Mouse (Mus musculus) forebrain, embryonic 16.5 days (tissue): ENCODE results near the gene 2410004B18Rik. TPM values are rescaled to one million over a fixed set of nuclear protein-coding genes. Genes with fewer than 3 reads are reported as not detected.

Experiments
- ATAC-seq: fragments of 200-750 bp; cut with Nextera tagmentation; 2 replicates; pipeline ENCODE4 v1.8.0; 2017; ENCODE audit warnings: mild to moderate bottlenecking, moderate library complexity
- H3K27ac ChIP-seq: fragments of 300-500 bp; sonication (generic); 2 replicates; pipeline ENCODE4 v1.5.1; 2014; ENCODE audit warnings: low read length, control low read depth
- H3K27me3 ChIP-seq: fragments of 300-500 bp; sonication (generic); replicated peaks from 2 replicates; pipeline ENCODE4 v1.6.1; 2014; ENCODE audit warnings: low read length; ENCODE audit not compliant: control insufficient read depth, insufficient read depth
- H3K36me3 ChIP-seq: fragments of 300-500 bp; sonication (generic); 2 replicates; pipeline ENCODE4 v1.6.1; 2014; ENCODE audit not compliant: control insufficient read depth, insufficient read depth
- H3K4me1 ChIP-seq: fragments of 300-500 bp; sonication (generic); replicated peaks from 2 replicates; pipeline ENCODE4 v1.6.1; 2014; ENCODE audit warnings: low read length; ENCODE audit not compliant: control insufficient read depth, insufficient read depth
- H3K4me2 ChIP-seq: fragments of 300-500 bp; sonication (generic); 2 replicates; pipeline ENCODE4 v1.6.1; 2014; ENCODE audit warnings: mild to moderate bottlenecking, low read length, control low read depth
- H3K4me3 ChIP-seq: fragments of 300-500 bp; sonication (generic); replicated peaks from 2 replicates; pipeline ENCODE4 v1.5.1; 2014; ENCODE audit warnings: mild to moderate bottlenecking, low read length, control low read depth
- H3K9ac ChIP-seq: fragments of 300-500 bp; sonication (generic); replicated peaks from 2 replicates; pipeline ENCODE4 v1.6.1; 2014; ENCODE audit warnings: low read depth, low read length, control low read depth
- H3K9me3 ChIP-seq: fragments of 300-500 bp; sonication (generic); 2 replicates; pipeline ENCODE4 v1.6.1; 2016; ENCODE audit warnings: low read length; ENCODE audit not compliant: control insufficient read depth
- WGBS: fragments of 180-500 bp; shearing (Covaris S2); extraction: QIAGEN DNeasy Blood & Tissue Kit; methylation state at CpG from one replicate; pipeline ENCODE4 v1.1.7; 2014; 5-methylcytosine and 5-hydroxymethylcytosine counted together
- polyA plus RNA-seq: library from polyadenylated mRNA; unstranded; fragments of >200 nt; fragmentation: Nextera tagmentation; extraction: Ambion mirVana; gene quantifications from 2 replicates; pipeline ENCODE4 v1.2.1, GENCODE M21; 2015

Gene 2410004B18Rik
- polyA plus RNA-seq, 1 experiment from 2014 or later, result 75.8 TPM

DNA sequence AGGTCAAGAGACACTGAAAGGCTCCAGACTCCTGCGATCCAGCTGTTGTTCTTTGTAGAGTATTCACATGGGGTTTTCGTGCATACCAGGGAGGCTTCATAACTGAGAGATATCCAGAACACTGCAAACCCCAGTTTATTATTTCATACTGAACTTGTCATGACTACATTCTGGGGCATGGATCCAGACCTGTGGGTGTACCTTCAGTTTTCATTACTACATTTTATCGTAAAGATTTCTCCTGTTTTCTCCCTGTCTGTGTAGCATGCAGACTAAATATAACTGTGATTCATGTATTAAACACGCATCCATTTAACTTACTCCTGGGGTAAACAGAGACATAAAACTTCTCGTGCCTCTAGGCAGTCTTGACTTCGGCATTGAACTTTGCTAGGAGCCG, 37.2 kb downstream of the 2410004B18Rik start:
- no peak for ATAC-seq
- peaks cover 8% of the 10 kb centered on the region for H3K9me3 ChIP-seq
- no peak overlapping the region for H3K9ac ChIP-seq
- 97% methylated on average over 7 of the region's 7 CpGs for WGBS
- no peak overlapping the region for H3K27ac ChIP-seq
- no peaks in the 10 kb centered on the region for H3K27me3 ChIP-seq
- H3K4me3 ChIP-seq, result no peak overlapping the region
- no peaks in the 10 kb centered on the region; the same call in 1 of the 2 replicates for H3K36me3 ChIP-seq
- H3K4me1 ChIP-seq, result no peaks in the 10 kb centered on the region
- H3K4me2 ChIP-seq, result no peak overlapping the region

DNA sequence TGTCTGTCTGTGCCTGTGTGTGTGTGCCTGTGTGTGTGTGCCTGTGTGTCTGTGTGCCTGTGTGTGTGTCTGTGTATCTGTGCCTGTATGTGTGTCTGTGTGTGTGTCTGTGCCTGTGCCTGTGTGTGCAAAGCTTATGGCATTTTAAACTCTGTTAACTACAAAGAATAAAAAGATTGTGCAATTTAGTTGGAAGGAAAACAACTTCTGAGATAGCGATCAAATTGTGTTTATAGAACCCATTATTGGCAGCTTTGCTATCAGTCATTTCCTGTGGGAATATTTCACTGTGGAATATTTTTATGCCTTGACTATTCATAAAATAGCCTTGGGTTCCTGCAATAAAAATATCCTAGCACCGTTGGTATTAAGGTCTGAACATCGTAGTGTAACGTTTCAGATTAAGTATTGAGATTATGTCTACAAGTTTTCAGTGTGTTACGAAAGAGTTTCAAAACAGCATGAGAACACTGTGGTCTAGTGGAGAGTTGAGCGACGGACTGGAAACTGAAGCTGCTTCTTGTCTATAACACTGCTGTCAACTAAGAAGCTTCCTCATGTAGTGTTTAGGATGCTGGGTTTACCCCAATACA, 47.6 kb downstream of the 2410004B18Rik start:
- Histone ChIP-seq H3K4me1 (peaks cover 17% of the 10 kb centered on the region), H3K27me3 (peaks cover 4% of the 10 kb centered on the region; the same call in 1 of the 2 replicates), H3K36me3 (no peaks in the 10 kb centered on the region), H3K9me3 (no peaks in the 10 kb centered on the region), H3K9ac (no peak overlapping the region), H3K4me2 (no peak overlapping the region), H3K27ac (no peak overlapping the region), H3K4me3 (no peak overlapping the region)
- ATAC-seq, result no peak
- WGBS, result 94% methylated on average over 7 of the region's 7 CpGs

- Histone ChIP-seq H3K9ac (no peak overlapping the region), H3K4me3 (no peak overlapping the region), H3K9me3 (no peaks in the 10 kb centered on the region), H3K27ac (no peak overlapping the region), H3K4me2 (no peak overlapping the region), H3K4me1 (peaks cover 19% of the 10 kb centered on the region), H3K27me3 (peaks cover 4% of the 10 kb centered on the region; the same call in 1 of the 2 replicates), H3K36me3 (no peaks in the 10 kb centered on the region)
- ATAC-seq, result no peak
- 44% methylated on average over 6 of the region's 6 CpGs for WGBS
These were observed 48.6 kb downstream of the 2410004B18Rik start for GRCm38 (mm10) chr3:145986317-145987001.

- H3K4me1 ChIP-seq, result peaks cover 19% of the 10 kb centered on the region
- H3K36me3 ChIP-seq, result no peaks in the 10 kb centered on the region
- H3K4me3 ChIP-seq, result peak within 1 kb of the TSS; percentile 74
- H3K4me2 ChIP-seq, result peak within 1 kb of the TSS; percentile 63
- WGBS, result under 1% methylated on average over 62 of the region's 65 CpGs
- peaks cover 4% of the 10 kb centered on the region; the same call in 1 of the 2 replicates for H3K27me3 ChIP-seq
- H3K27ac ChIP-seq, result peak within 1 kb of the TSS; percentile 22; the same call in 1 of the 2 replicates
- peak within 1 kb of the TSS; percentile 71 for H3K9ac ChIP-seq
- no peaks in the 10 kb centered on the region for H3K9me3 ChIP-seq
- peak; percentile 91 for ATAC-seq
These were observed 49.6 kb downstream of the 2410004B18Rik start, which contains the start of gene Syde2 for GRCm38 (mm10) chr3:145987268-145987969. Gene Syde2 (plus strand): TSS chr3:145987870.

DNA sequence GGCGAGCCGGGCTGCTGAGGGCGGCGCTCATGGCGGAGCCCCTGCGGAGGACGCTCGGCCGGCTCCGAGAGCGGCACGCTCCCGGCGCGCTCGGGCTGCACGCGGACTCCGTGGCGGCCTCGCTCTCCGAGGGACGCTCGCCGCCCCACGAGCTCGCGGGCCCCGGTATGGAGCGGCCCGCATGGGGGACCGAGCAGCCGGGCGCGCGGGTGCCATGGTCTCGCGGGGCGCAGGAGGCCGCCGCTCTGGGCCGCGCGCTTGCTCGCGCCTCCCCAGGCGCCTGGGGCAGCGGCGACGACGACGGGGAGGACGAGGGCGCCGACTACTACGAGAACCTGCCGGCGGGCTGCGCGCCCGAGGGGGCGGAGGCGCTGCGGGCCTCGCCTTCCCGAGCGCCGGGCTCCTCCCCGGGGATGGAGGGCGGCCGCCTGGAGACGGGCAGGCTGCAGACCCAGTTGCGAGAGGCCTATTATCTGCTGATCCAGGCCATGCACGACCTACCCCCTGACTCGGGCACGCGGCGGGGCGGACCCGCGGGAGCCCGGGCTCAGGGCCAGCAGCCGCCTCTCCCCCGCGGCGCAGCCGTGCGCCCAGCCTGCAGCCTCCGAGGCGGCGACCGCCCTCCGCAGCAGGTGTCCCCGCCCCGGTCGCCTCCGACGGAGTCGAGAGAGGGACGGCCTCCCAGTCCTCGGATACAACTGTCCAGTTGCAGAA, 50.3 kb downstream of the 2410004B18Rik start:
- WGBS, result 0% methylated on average over 97 of the region's 101 CpGs
- peak overlapping the region; percentile 74 for H3K4me3 ChIP-seq
- H3K4me1 ChIP-seq, result peaks cover 19% of the 10 kb centered on the region
- no peaks in the 10 kb centered on the region for H3K36me3 ChIP-seq
- H3K4me2 ChIP-seq, result peak overlapping the region; percentile 63
- H3K27me3 ChIP-seq, result peaks cover 4% of the 10 kb centered on the region; the same call in 1 of the 2 replicates
- H3K9ac ChIP-seq, result peak overlapping the region; percentile 71
- H3K9me3 ChIP-seq, result no peaks in the 10 kb centered on the region
- H3K27ac ChIP-seq, result peak overlapping the region; percentile 22; the same call in 1 of the 2 replicates
- peak; percentile 82 for ATAC-seq

- H3K4me1 ChIP-seq, result peaks cover 19% of the 10 kb centered on the region
- H3K27ac ChIP-seq, result no peak overlapping the region
- H3K27me3 ChIP-seq, result peaks cover 4% of the 10 kb centered on the region; the same call in 1 of the 2 replicates
- ATAC-seq, result peak; percentile 23; the same call in 1 of the 2 replicates
- no peaks in the 10 kb centered on the region for H3K9me3 ChIP-seq
- H3K4me3 ChIP-seq, result peak overlapping the region; percentile 74
- peak overlapping the region; percentile 71 for H3K9ac ChIP-seq
- peak overlapping the region; percentile 63 for H3K4me2 ChIP-seq
- under 1% methylated on average over 45 of the region's 45 CpGs for WGBS
- no peaks in the 10 kb centered on the region for H3K36me3 ChIP-seq
These were observed 51.1 kb downstream of the 2410004B18Rik start for GRCm38 (mm10) chr3:145988684-145989575.

- Histone ChIP-seq H3K36me3 (no peaks in the 10 kb centered on the region), H3K4me1 (peaks cover 19% of the 10 kb centered on the region), H3K4me3 (peak overlapping the region; percentile 74), H3K4me2 (peak overlapping the region; percentile 63), H3K9ac (no peak overlapping the region), H3K9me3 (no peaks in the 10 kb centered on the region), H3K27me3 (peaks cover 4% of the 10 kb centered on the region; the same call in 1 of the 2 replicates), H3K27ac (no peak overlapping the region)
- ATAC-seq, result no peak
- WGBS, result 3% methylated on average over 11 of the region's 11 CpGs
These were observed 51.8 kb downstream of the 2410004B18Rik start for GRCm38 (mm10) chr3:145989576-145990081.

DNA sequence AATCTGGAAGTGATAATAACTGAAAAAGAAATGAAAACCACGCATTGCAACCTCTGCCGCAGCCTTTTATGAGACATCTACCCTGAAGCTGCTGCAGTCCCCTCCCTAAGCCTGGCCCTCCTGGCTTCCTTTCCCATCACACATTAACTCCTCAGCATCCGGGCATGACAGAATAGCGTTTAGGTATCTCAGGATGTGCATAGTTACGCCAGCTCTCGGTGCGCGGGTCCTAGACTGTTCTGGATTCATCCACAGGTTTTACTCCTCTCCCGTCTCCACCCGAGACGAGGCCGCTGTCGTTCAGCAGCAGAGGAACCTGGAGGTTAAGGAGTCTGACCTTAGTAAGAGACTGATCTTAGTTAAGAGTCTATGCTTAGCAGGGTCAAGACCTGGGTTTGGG, 53.3 kb downstream of the 2410004B18Rik start:
- no peak overlapping the region for H3K4me3 ChIP-seq
- WGBS, result 88% methylated on average over 13 of the region's 13 CpGs
- no peak overlapping the region for H3K9ac ChIP-seq

More for the DNA sequence above, 53.3 kb downstream of the 2410004B18Rik start:
- no peaks in the 10 kb centered on the region for H3K36me3 ChIP-seq
- peaks cover 19% of the 10 kb centered on the region for H3K4me1 ChIP-seq
- no peaks in the 10 kb centered on the region for H3K9me3 ChIP-seq
- H3K4me2 ChIP-seq, result no peak overlapping the region
- H3K27me3 ChIP-seq, result peaks cover 4% of the 10 kb centered on the region; the same call in 1 of the 2 replicates
- ATAC-seq, result no peak
- no peak overlapping the region for H3K27ac ChIP-seq
